Mouse (Mus musculus): ENCODE results near the gene Stx7.
"Not testable (repeated sequence)": the region's sequence is repeated elsewhere in the genome, so short reads cannot be mapped to it uniquely, and the experiment has no call there.

The Stx7 gene

GRCm38 (mm10) chr10:24149135-24149781, at the start of gene Stx7:
Gene Stx7 (plus strand): TSS chr10:24149302.
- peak; percentile 86 to 91 for DNase-seq (ENCODE audit: low spot score in 2 of 2)

- DNase-seq (ENCODE audit: low spot score in 2 of 2) = not testable (repeated sequence)
These were observed 47.3 kb upstream of the Stx7 start, which contains the start of gene Taar8c for GRCm38 (mm10) chr10:24101812-24102211. Gene Taar8c (minus strand): TSS chr10:24101912.

- DNase-seq (ENCODE audit: low spot score in 2 of 2) = not testable (repeated sequence)
These were observed 45.8 kb upstream of the Stx7 start for GRCm38 (mm10) chr10:24103299-24103698.

- DNase-seq (ENCODE audit: low spot score in 2 of 2) = no peak
These were observed 41.4 kb upstream of the Stx7 start for GRCm38 (mm10) chr10:24107747-24108146.

- no peak for DNase-seq (ENCODE audit: low spot score in 2 of 2)
These were observed 40.9 kb upstream of the Stx7 start for GRCm38 (mm10) chr10:24108236-24108635.

GRCm38 (mm10) chr10:24109434-24109833, 39.7 kb upstream of the Stx7 start, which contains the start of gene Taar9:
Gene Taar9 (minus strand): TSS chr10:24109534.
- DNase-seq (ENCODE audit: low spot score in 2 of 2) = not testable (repeated sequence)

GRCm38 (mm10) chr10:24111116-24111778, 37.9 kb upstream of the Stx7 start:
- peak in 1 of 2 experiments; percentile 49 for DNase-seq (ENCODE audit: low spot score in 2 of 2)

- DNase-seq (ENCODE audit: low spot score in 2 of 2) = peak; percentile 24 to 77
These were observed 17.4 kb upstream of the Stx7 start for GRCm38 (mm10) chr10:24131451-24132262.

- DNase-seq (ENCODE audit: low spot score in 2 of 2) = no peak
These were observed 16.8 kb upstream of the Stx7 start for GRCm38 (mm10) chr10:24132273-24132672.

- DNase-seq (ENCODE audit: low spot score in 2 of 2) = no peak
These were observed 16.0 kb upstream of the Stx7 start for GRCm38 (mm10) chr10:24133132-24133531.

- no peak for DNase-seq (ENCODE audit: low spot score in 2 of 2)
These were observed 14.9 kb upstream of the Stx7 start for GRCm38 (mm10) chr10:24134071-24134645.

- DNase-seq (ENCODE audit: low spot score in 2 of 2) = no peak
These were observed 10.4 kb upstream of the Stx7 start for GRCm38 (mm10) chr10:24138623-24139261.

GRCm38 (mm10) chr10:24142735-24143134, 6.4 kb upstream of the Stx7 start:
- DNase-seq (ENCODE audit: low spot score in 2 of 2) = no peak

GRCm38 (mm10) chr10:24150086-24150485, 984 bp downstream of the Stx7 start:
- DNase-seq (ENCODE audit: low spot score in 2 of 2) = no peak

- peak; percentile 68 to 69 for DNase-seq (ENCODE audit: low spot score in 2 of 2)
These were observed 9.6 kb downstream of the Stx7 start for GRCm38 (mm10) chr10:24158470-24159254.

GRCm38 (mm10) chr10:24159575-24159974, 10.5 kb downstream of the Stx7 start:
- no peak for DNase-seq (ENCODE audit: low spot score in 2 of 2)

- no peak for DNase-seq (ENCODE audit: low spot score in 2 of 2)
These were observed 11.2 kb downstream of the Stx7 start for GRCm38 (mm10) chr10:24160349-24160748.

GRCm38 (mm10) chr10:24164137-24164908, 15.2 kb downstream of the Stx7 start:
- no peak for DNase-seq (ENCODE audit: low spot score in 2 of 2)

GRCm38 (mm10) chr10:24164909-24165304, 15.8 kb downstream of the Stx7 start:
- no peak for DNase-seq (ENCODE audit: low spot score in 2 of 2)

GRCm38 (mm10) chr10:24165526-24166055, 16.5 kb downstream of the Stx7 start:
- DNase-seq (ENCODE audit: low spot score in 2 of 2) = no peak

All from thymus, postnatal 10 days (tissue).